Mouse (Mus musculus): ENCODE results near the gene Capn12. TPM values are rescaled to one million over a fixed set of nuclear protein-coding genes. Genes with fewer than 3 reads are reported as not detected.

Capn12 gene
- polyA plus RNA-seq (2021) = 0.06 TPM

- H3K27me3 ChIP-seq = no peaks in the 10 kb centered on the region
- POLR2A ChIA-PET = interaction anchor here (0.7 kb wide), 1 partner anchor 9 kb away, joined by 3 read pairs; no protein-coding TSS in a partner anchor
- CTCF ChIA-PET = interaction anchor here (1.2 to 1.4 kb wide), 2 partner anchors 9 to 19 kb away, joined by 4 read pairs; no protein-coding TSS in a partner anchor
- no peak for TF ChIP-seq CTCF (IDR thresholded peaks at IDR 0.05)
- in situ Hi-C loops (cut with MboI; ENCODE audit: low pct_unique_long_range_greater_than_20kb) = no loop called here
- DNase-seq (ENCODE audit: low read depth, low spot score) (no peak), ATAC-seq (no peak)
These were observed at the start of gene Capn12 for GRCm38 (mm10) chr7:28881199-28881598. Gene Capn12 (plus strand): TSS chr7:28881422.

GRCm38 (mm10) chr7:28832137-28832536, 49.1 kb upstream of the Capn12 start:
- POLR2A ChIA-PET = interaction anchor here (0.6 kb wide), 2 partner anchors 26 to 37 kb away, joined by 3 read pairs; no protein-coding TSS in a partner anchor
- CTCF ChIA-PET = interaction anchor here (0.7 kb wide), 1 partner anchor 13 kb away, joined by 3 read pairs; no protein-coding TSS in a partner anchor
- no peak for TF ChIP-seq CTCF (IDR thresholded peaks at IDR 0.05)
- no peak for DNase-seq (ENCODE audit: low read depth, low spot score)
- in situ Hi-C loops (cut with MboI; ENCODE audit: low pct_unique_long_range_greater_than_20kb) = no loop called here
- H3K27me3 ChIP-seq = no peaks in the 10 kb centered on the region
- ATAC-seq = no peak

GRCm38 (mm10) chr7:28833723-28834347, 47.4 kb upstream of the Capn12 start, which contains the start of gene Lgals4:
Gene Lgals4 (plus strand): TSS chr7:28833854.
- ChIA-PET CTCF (no interaction called here), POLR2A (no interaction called here)
- H3K27me3 ChIP-seq = no peaks in the 10 kb centered on the region
- no peak for TF ChIP-seq CTCF (IDR thresholded peaks at IDR 0.05)
- in situ Hi-C loops (cut with MboI; ENCODE audit: low pct_unique_long_range_greater_than_20kb) = no loop called here
- ATAC-seq = no peak
- no peak for DNase-seq (ENCODE audit: low read depth, low spot score)

- DNase-seq (ENCODE audit: low read depth, low spot score) (no peak), ATAC-seq (no peak)
- no peak for TF ChIP-seq CTCF (IDR thresholded peaks at IDR 0.05)
- POLR2A ChIA-PET = no interaction called here
- CTCF ChIA-PET = no interaction called here
- H3K27me3 ChIP-seq = no peaks in the 10 kb centered on the region
- in situ Hi-C loops (cut with MboI; ENCODE audit: low pct_unique_long_range_greater_than_20kb) = no loop called here
These were observed 44.3 kb upstream of the Capn12 start for GRCm38 (mm10) chr7:28836936-28837335.

- no peak for TF ChIP-seq CTCF (IDR thresholded peaks at IDR 0.05)
- in situ Hi-C loops (cut with MboI; ENCODE audit: low pct_unique_long_range_greater_than_20kb) = no loop called here
- H3K27me3 ChIP-seq = no peaks in the 10 kb centered on the region
- ATAC-seq (no peak), DNase-seq (ENCODE audit: low read depth, low spot score) (no peak)
- ChIA-PET POLR2A (interaction anchor here (0.5 to 0.9 kb wide), 2 partner anchors 18 to 219 kb away, joined by 3 read pairs; no protein-coding TSS in a partner anchor), CTCF (interaction anchor here (1.1 kb wide), 1 partner anchor 26 kb away, joined by 3 read pairs; no protein-coding TSS in a partner anchor)
These were observed 42.9 kb upstream of the Capn12 start for GRCm38 (mm10) chr7:28838331-28838730.

- POLR2A ChIA-PET = no interaction called here
- TF ChIP-seq CTCF (IDR thresholded peaks at IDR 0.05) = no peak
- no peaks in the 10 kb centered on the region for H3K27me3 ChIP-seq
- DNase-seq (ENCODE audit: low read depth, low spot score) (no peak), ATAC-seq (no peak)
- CTCF ChIA-PET = no interaction called here
- in situ Hi-C loops (cut with MboI; ENCODE audit: low pct_unique_long_range_greater_than_20kb) = no loop called here
These were observed 33.9 kb upstream of the Capn12 start for GRCm38 (mm10) chr7:28847273-28847672.

- DNase-seq (ENCODE audit: low read depth, low spot score) = no peak
- no peak for TF ChIP-seq CTCF (IDR thresholded peaks at IDR 0.05)
These were observed 31.5 kb upstream of the Capn12 start for GRCm38 (mm10) chr7:28849700-28850236.

GRCm38 (mm10) chr7:28850642-28851041, 30.6 kb upstream of the Capn12 start:
- in situ Hi-C loops (cut with MboI; ENCODE audit: low pct_unique_long_range_greater_than_20kb) = no loop called here
- H3K27me3 ChIP-seq = no peaks in the 10 kb centered on the region
- ChIA-PET CTCF (interaction anchor here (1.4 to 1.9 kb wide), 2 partner anchors 9 to 17 kb away, joined by 5 to 7 read pairs; no protein-coding TSS in a partner anchor), POLR2A (no interaction called here)
- DNase-seq (ENCODE audit: low read depth, low spot score) (no peak), ATAC-seq (no peak)
- TF ChIP-seq CTCF (IDR thresholded peaks at IDR 0.05) = no peak

More at GRCm38 (mm10) chr7:28849700-28850236, 31.5 kb upstream of the Capn12 start:
- ChIA-PET CTCF (interaction anchor here (1.4 to 1.9 kb wide), 2 partner anchors 10 to 18 kb away, joined by 5 to 7 read pairs; no protein-coding TSS in a partner anchor), POLR2A (no interaction called here)
- H3K27me3 ChIP-seq = no peaks in the 10 kb centered on the region
- in situ Hi-C loops (cut with MboI; ENCODE audit: low pct_unique_long_range_greater_than_20kb) = no loop called here
- ATAC-seq = peak; percentile 67

GRCm38 (mm10) chr7:28859953-28860352, 21.3 kb upstream of the Capn12 start:
- DNase-seq (ENCODE audit: low read depth, low spot score) (no peak), ATAC-seq (no peak)
- H3K27me3 ChIP-seq = no peaks in the 10 kb centered on the region
- CTCF ChIA-PET = interaction anchor here (1.9 kb wide), 1 partner anchor 10 kb away, joined by 5 read pairs; no protein-coding TSS in a partner anchor
- in situ Hi-C loops (cut with MboI; ENCODE audit: low pct_unique_long_range_greater_than_20kb) = no loop called here
- no peak for TF ChIP-seq CTCF (IDR thresholded peaks at IDR 0.05)
- POLR2A ChIA-PET = no interaction called here

- H3K27me3 ChIP-seq = no peaks in the 10 kb centered on the region
- CTCF ChIA-PET = interaction anchor here (1.9 kb wide), 1 partner anchor 11 kb away, joined by 5 read pairs; no protein-coding TSS in a partner anchor
- in situ Hi-C loops (cut with MboI; ENCODE audit: low pct_unique_long_range_greater_than_20kb) = no loop called here
- DNase-seq (ENCODE audit: low read depth, low spot score) (no peak), ATAC-seq (no peak)
- POLR2A ChIA-PET = no interaction called here
- peak; percentile 55 for TF ChIP-seq CTCF (IDR thresholded peaks at IDR 0.05)
These were observed 20.3 kb upstream of the Capn12 start for GRCm38 (mm10) chr7:28860898-28861297.

Measured in Patski (cell line).